Mouse (Mus musculus) G1E (cell line): ENCODE results near the gene Cks2. TPM values are rescaled to one million over a fixed set of nuclear protein-coding genes. Genes with fewer than 3 reads are reported as not detected.

Experiments
- ATAC-seq: 2 replicates; pipeline ENCODE4 v1.8.0; 2016; ENCODE audit warnings: mild to moderate bottlenecking; ENCODE audit not compliant: insufficient number of reproducible peaks, poor library complexity, low FRiP score, severe bottlenecking; ENCODE audit errors: extremely low read depth
- DNase-seq: peaks from one replicate; pipeline ENCODE4 v3.0.0; 2012; ENCODE audit warnings: low spot score
- H3K27me3 ChIP-seq: 2 replicates; pipeline ENCODE4 v1.6.1; 2012; ENCODE audit warnings: mild to moderate bottlenecking, low read length, inconsistent platforms; ENCODE audit not compliant: insufficient read depth
- H3K36me3 ChIP-seq: replicated peaks from 2 replicates; pipeline ENCODE3; 2012; ENCODE audit warnings: mild to moderate bottlenecking, inconsistent platforms
- H3K4me1 ChIP-seq: 2 replicates; pipeline ENCODE4 v1.6.1; 2012; ENCODE audit warnings: low read depth, low read length, inconsistent platforms, mixed read lengths; ENCODE audit not compliant: insufficient read depth
- H3K4me3 ChIP-seq: 2 replicates; pipeline ENCODE4 v1.5.1; 2012; ENCODE audit warnings: low read depth, mild to moderate bottlenecking, inconsistent platforms, low read length, moderate library complexity, mixed read lengths
- H3K9me3 ChIP-seq: replicated peaks from 2 replicates; pipeline ENCODE4 v1.6.1; 2012; ENCODE audit warnings: inconsistent platforms
- CTCF ChIP-seq: IDR thresholded peaks from 2 replicates; pipeline ENCODE4 v1.5.1; 2012; ENCODE audit warnings: low read depth, low read length, inconsistent platforms, mixed read lengths
- GATA1 ChIP-seq: IDR thresholded peaks from 2 replicates; pipeline ENCODE4 v1.6.1; 2012; ENCODE audit warnings: borderline replicate concordance, low read length, inconsistent platforms, mixed read lengths
- GATA2 ChIP-seq: IDR thresholded peaks from 2 replicates; pipeline ENCODE4 v1.6.1; 2012; ENCODE audit warnings: low read depth, low read length, inconsistent platforms, borderline replicate concordance
- POLR2AphosphoS5 ChIP-seq: IDR thresholded peaks from 2 replicates; pipeline ENCODE4 v1.6.1; 2012; ENCODE audit warnings: low read depth, low read length, inconsistent platforms; ENCODE audit not compliant: insufficient replicate concordance
- TAL1 ChIP-seq: conservative IDR thresholded peaks from 2 replicates; pipeline ENCODE4 v1.6.1; 2012; ENCODE audit warnings: low read depth, low read length, inconsistent platforms, mixed read lengths
- polyA plus RNA-seq: library from polyadenylated mRNA; stranded (reverse); fragments of >175 nt; gene quantifications from 2 replicates; pipeline ENCODE4 v1.2.3, GENCODE M21; 2012
- total RNA-seq, 2 experiments: library from RNA; stranded (forward) in 1 of 2; stranded (reverse) in 1 of 2; fragments of 200-1000 nt in 1 of 2; fragments of >200 nt in 1 of 2; fragmentation: Nextera tagmentation in 1 of 2; gene quantifications; 2 replicates each; pipeline ENCODE4 v1.2.3; 2014 to 2017

The Cks2 gene
- total and polyA plus RNA-seq, 3 experiments: 104 to 367 (median 303) TPM

- Histone ChIP-seq H3K4me3 (no peak overlapping the region; the same call in 1 of the 2 replicates), H3K9me3 (no peaks in the 10 kb centered on the region), H3K36me3 (peaks cover 78% of the 10 kb centered on the region), H3K4me1 (peaks cover 43% of the 10 kb centered on the region), H3K27me3 (no peaks in the 10 kb centered on the region)
- DNase-seq: no peak
- no peak for TF ChIP-seq GATA2
- no peak for TF ChIP-seq GATA1
- TF ChIP-seq CTCF: no peak
- no peak for TF ChIP-seq POLR2AphosphoS5
- no peak for TF ChIP-seq TAL1
- ATAC-seq: no peak
Measured at GRCm38 (mm10) chr13:51698318-51698717, 53.3 kb downstream of the Cks2 start.

Other genes starting within 250 kb of the Cks2 start
- not detected in 2 replicates for gene S1pr3, start 236.6 kb upstream of the Cks2 start, total RNA-seq (2014; fragmentation: Nextera tagmentation)
- 0.11 TPM in 1 of 2 replicates, not detected in the other for gene S1pr3, start 236.6 kb upstream of the Cks2 start, total RNA-seq (2017)
- not detected in 2 replicates for gene S1pr3, start 236.6 kb upstream of the Cks2 start, polyA plus RNA-seq
- gene Shc3, start 75.8 kb upstream of the Cks2 start, total RNA-seq (2014; fragmentation: Nextera tagmentation): not detected in 2 replicates
- gene Shc3, start 75.8 kb upstream of the Cks2 start, total RNA-seq (2017): 0.11 TPM in 1 of 2 replicates, not detected in the other
- not detected in 2 replicates for gene Shc3, start 75.8 kb upstream of the Cks2 start, polyA plus RNA-seq
- 20.0 and 22.7 TPM in 2 replicates for gene Secisbp2, start 6.5 kb downstream of the Cks2 start, total RNA-seq (2014; fragmentation: Nextera tagmentation)
- gene Secisbp2, start 6.5 kb downstream of the Cks2 start, total RNA-seq (2017): 27.7 and 32.8 TPM in 2 replicates
- 19.6 and 24.4 TPM in 2 replicates for gene Secisbp2, start 6.5 kb downstream of the Cks2 start, polyA plus RNA-seq
- gene Sema4d, start 148.5 kb downstream of the Cks2 start, total RNA-seq (2014; fragmentation: Nextera tagmentation): 62.1 and 66.9 TPM in 2 replicates
- gene Sema4d, start 148.5 kb downstream of the Cks2 start, total RNA-seq (2017): 15.6 and 17.3 TPM in 2 replicates
- gene Sema4d, start 148.5 kb downstream of the Cks2 start, polyA plus RNA-seq: 58.6 and 64.7 TPM in 2 replicates
- 6.6 and 8.1 TPM in 2 replicates for gene Gadd45g, start 201.4 kb downstream of the Cks2 start, total RNA-seq (2014; fragmentation: Nextera tagmentation)
- 28.7 and 32.6 TPM in 2 replicates for gene Gadd45g, start 201.4 kb downstream of the Cks2 start, total RNA-seq (2017)
- gene Gadd45g, start 201.4 kb downstream of the Cks2 start, polyA plus RNA-seq: 13.2 and 13.6 TPM in 2 replicates